Mouse (Mus musculus): ENCODE data around the gene Sfxn5. TPM values are rescaled to one million over a fixed set of nuclear protein-coding genes. Genes with fewer than 3 reads are reported as not detected.

The Sfxn5 gene
- polyA plus RNA-seq, 1 experiment, result 3.5 TPM

DNA sequence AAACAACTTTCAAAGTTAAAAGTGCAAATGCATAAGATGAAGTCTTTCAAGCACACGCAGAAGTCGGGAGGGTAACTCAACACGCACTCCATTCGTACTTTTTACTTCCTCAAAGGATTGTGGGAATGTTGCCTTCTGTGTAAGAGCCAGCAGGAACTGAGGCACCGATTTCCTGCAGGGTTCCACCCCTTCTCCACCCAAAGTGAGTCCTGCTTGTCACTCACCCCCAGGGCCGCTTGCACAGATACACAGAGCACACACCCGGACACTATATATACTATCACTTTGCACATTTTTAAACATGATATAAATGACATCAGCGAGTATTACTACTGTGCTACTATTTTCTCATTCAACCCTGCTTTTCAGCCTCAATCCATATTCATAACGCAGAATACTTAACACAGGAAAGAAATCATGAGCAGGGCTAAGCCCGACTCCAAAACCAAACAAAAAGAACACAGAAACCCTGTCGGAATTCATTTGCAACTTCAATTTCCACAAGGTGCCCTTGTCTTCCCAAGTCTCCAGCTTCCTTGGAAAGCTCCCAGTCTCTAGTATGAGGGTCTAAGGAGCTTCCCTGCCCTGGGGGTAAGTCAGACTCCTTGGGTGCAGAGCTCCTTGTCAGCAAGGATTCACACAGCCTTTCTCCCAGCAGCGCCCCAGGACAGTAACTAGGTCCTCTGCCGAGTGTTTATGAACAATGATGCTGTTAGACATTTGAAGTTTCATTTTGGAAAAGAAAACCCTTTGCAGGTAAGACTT is 46.8 kb downstream of the Sfxn5 start:
- H3K4me1 ChIP-seq (ENCODE audit: control insufficient read depth, insufficient read depth, insufficient read length), result no peaks in the 10 kb centered on the region
- DNase-seq (ENCODE audit: low read depth in 1 of 2, low spot score in 2 of 2), result no peak
- H3K4me3 ChIP-seq (ENCODE audit: extremely low read depth, insufficient read depth, insufficient read length), result no peak overlapping the region
- no peak for TF ChIP-seq POLR2A (IDR thresholded peaks at IDR 0.05; ENCODE audit: low read depth, low read length)
- WGBS, result 86% methylated on average over 13 of the region's 13 CpGs
- no peaks in the 10 kb centered on the region for H3K36me3 ChIP-seq (ENCODE audit: control insufficient read depth, insufficient read depth, low read length)
- H3K27ac ChIP-seq (ENCODE audit: insufficient read depth, low read length), result no peak overlapping the region
- H3K27me3 ChIP-seq (ENCODE audit: control insufficient read depth, insufficient read depth, low read length), result no peaks in the 10 kb centered on the region

DNA sequence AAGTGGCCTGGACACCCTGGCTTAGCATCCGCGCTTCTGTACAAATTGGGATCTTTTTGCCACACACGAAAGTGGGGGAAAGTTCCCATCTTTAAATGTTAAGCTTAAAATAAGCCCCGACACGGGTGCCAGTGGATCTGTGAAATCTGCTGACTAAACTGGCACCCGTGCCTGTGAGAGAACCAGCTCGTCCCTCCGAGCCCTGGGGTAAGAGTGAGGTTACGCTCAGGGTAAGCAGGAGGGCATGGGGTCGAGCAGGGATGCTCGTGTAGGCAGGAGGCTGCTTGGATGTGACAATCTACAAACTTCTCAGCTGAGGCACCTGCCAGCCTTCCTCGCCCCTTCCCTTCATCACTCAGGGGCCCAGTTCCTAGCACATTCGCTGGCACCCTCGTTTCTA is 52.4 kb downstream of the Sfxn5 start:
- H3K4me3 ChIP-seq (ENCODE audit: extremely low read depth, insufficient read depth, insufficient read length), result no peak overlapping the region
- H3K27me3 ChIP-seq (ENCODE audit: control insufficient read depth, insufficient read depth, low read length), result no peaks in the 10 kb centered on the region
- H3K36me3 ChIP-seq (ENCODE audit: control insufficient read depth, insufficient read depth, low read length), result no peaks in the 10 kb centered on the region
- no peak for DNase-seq (ENCODE audit: low read depth in 1 of 2, low spot score in 2 of 2)
- WGBS, result 82% methylated on average over 14 of the region's 14 CpGs
- TF ChIP-seq CTCF (IDR thresholded peaks at IDR 0.05; ENCODE audit: extremely low read depth, insufficient read depth, insufficient read length, insufficient replicate concordance) (no peak), POLR2A (IDR thresholded peaks at IDR 0.05; ENCODE audit: low read depth, low read length) (no peak)
- no peak overlapping the region for H3K27ac ChIP-seq (ENCODE audit: insufficient read depth, low read length)
- no peaks in the 10 kb centered on the region for H3K4me1 ChIP-seq (ENCODE audit: control insufficient read depth, insufficient read depth, insufficient read length)

- Histone ChIP-seq H3K4me1 (ENCODE audit: control insufficient read depth, insufficient read depth, insufficient read length) (no peaks in the 10 kb centered on the region), H3K27me3 (ENCODE audit: control insufficient read depth, insufficient read depth, low read length) (no peaks in the 10 kb centered on the region), H3K27ac (ENCODE audit: insufficient read depth, low read length) (no peak overlapping the region), H3K4me3 (ENCODE audit: extremely low read depth, insufficient read depth, insufficient read length) (no peak overlapping the region), H3K36me3 (ENCODE audit: control insufficient read depth, insufficient read depth, low read length) (no peaks in the 10 kb centered on the region)
- WGBS, result 68% methylated on average over 8 of the region's 8 CpGs
- no peak for TF ChIP-seq POLR2A (IDR thresholded peaks at IDR 0.05; ENCODE audit: low read depth, low read length)
- no peak for TF ChIP-seq CTCF (IDR thresholded peaks at IDR 0.05; ENCODE audit: extremely low read depth, insufficient read depth, insufficient read length, insufficient replicate concordance)
- no peak for DNase-seq (ENCODE audit: low read depth in 1 of 2, low spot score in 2 of 2)
Observed at GRCm38 (mm10) chr6:85276571-85276970, 56.7 kb downstream of the Sfxn5 start.

GRCm38 (mm10) chr6:85272436-85272835 is 60.8 kb downstream of the Sfxn5 start:
- Histone ChIP-seq H3K27me3 (ENCODE audit: control insufficient read depth, insufficient read depth, low read length) (no peaks in the 10 kb centered on the region), H3K4me3 (ENCODE audit: extremely low read depth, insufficient read depth, insufficient read length) (no peak overlapping the region), H3K4me1 (ENCODE audit: control insufficient read depth, insufficient read depth, insufficient read length) (no peaks in the 10 kb centered on the region), H3K36me3 (ENCODE audit: control insufficient read depth, insufficient read depth, low read length) (no peaks in the 10 kb centered on the region), H3K27ac (ENCODE audit: insufficient read depth, low read length) (no peak overlapping the region)
- TF ChIP-seq POLR2A (IDR thresholded peaks at IDR 0.05; ENCODE audit: low read depth, low read length) (no peak), CTCF (IDR thresholded peaks at IDR 0.05; ENCODE audit: extremely low read depth, insufficient read depth, insufficient read length, insufficient replicate concordance) (no peak)
- 90% methylated on average over 9 of the region's 9 CpGs for WGBS
- DNase-seq (ENCODE audit: low read depth in 1 of 2, low spot score in 2 of 2), result no peak

DNA sequence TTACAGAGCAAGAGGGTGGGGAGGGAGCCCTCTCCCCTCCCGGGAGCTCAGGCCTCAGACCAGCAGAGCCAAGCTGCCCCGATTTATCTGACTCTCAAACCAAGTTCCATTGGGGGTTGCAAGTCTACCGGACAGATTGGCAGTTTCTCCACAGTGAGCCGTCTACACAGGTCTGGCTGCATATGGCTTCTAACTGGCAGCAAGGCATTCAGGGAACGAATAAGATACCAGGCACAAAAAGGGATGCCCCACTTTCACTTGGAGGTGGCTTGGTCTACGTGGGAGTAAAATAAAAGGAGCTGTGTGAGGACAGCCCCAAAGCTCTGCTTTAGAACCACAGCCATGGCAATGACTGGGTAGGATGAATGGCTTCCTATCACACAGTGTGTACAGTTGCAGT is 67.2 kb downstream of the Sfxn5 start:
- Histone ChIP-seq H3K27ac (ENCODE audit: insufficient read depth, low read length) (no peak overlapping the region), H3K4me1 (ENCODE audit: control insufficient read depth, insufficient read depth, insufficient read length) (no peaks in the 10 kb centered on the region), H3K4me3 (ENCODE audit: extremely low read depth, insufficient read depth, insufficient read length) (no peak overlapping the region), H3K36me3 (ENCODE audit: control insufficient read depth, insufficient read depth, low read length) (no peaks in the 10 kb centered on the region), H3K27me3 (ENCODE audit: control insufficient read depth, insufficient read depth, low read length) (no peaks in the 10 kb centered on the region)
- TF ChIP-seq CTCF (IDR thresholded peaks at IDR 0.05; ENCODE audit: extremely low read depth, insufficient read depth, insufficient read length, insufficient replicate concordance) (no peak), POLR2A (IDR thresholded peaks at IDR 0.05; ENCODE audit: low read depth, low read length) (no peak)
- DNase-seq (ENCODE audit: low read depth in 1 of 2, low spot score in 2 of 2), result no peak
- WGBS, result 79% methylated on average over 6 of the region's 6 CpGs

GRCm38 (mm10) chr6:85264982-85265518 is 68.2 kb downstream of the Sfxn5 start:
- TF ChIP-seq POLR2A (IDR thresholded peaks at IDR 0.05; ENCODE audit: low read depth, low read length), result no peak
- no peak for TF ChIP-seq CTCF (IDR thresholded peaks at IDR 0.05; ENCODE audit: extremely low read depth, insufficient read depth, insufficient read length, insufficient replicate concordance)
- no peak overlapping the region for H3K4me3 ChIP-seq (ENCODE audit: extremely low read depth, insufficient read depth, insufficient read length)
- DNase-seq (ENCODE audit: low read depth in 1 of 2, low spot score in 2 of 2), result no peak
- WGBS, result 79% methylated on average over 15 of the region's 15 CpGs
- no peak overlapping the region for H3K27ac ChIP-seq (ENCODE audit: insufficient read depth, low read length)
- no peaks in the 10 kb centered on the region for H3K27me3 ChIP-seq (ENCODE audit: control insufficient read depth, insufficient read depth, low read length)
- H3K4me1 ChIP-seq (ENCODE audit: control insufficient read depth, insufficient read depth, insufficient read length), result no peaks in the 10 kb centered on the region
- H3K36me3 ChIP-seq (ENCODE audit: control insufficient read depth, insufficient read depth, low read length), result no peaks in the 10 kb centered on the region

GRCm38 (mm10) chr6:85262865-85263515 is 70.2 kb downstream of the Sfxn5 start:
- no peak for TF ChIP-seq POLR2A (IDR thresholded peaks at IDR 0.05; ENCODE audit: low read depth, low read length)
- TF ChIP-seq CTCF (IDR thresholded peaks at IDR 0.05; ENCODE audit: extremely low read depth, insufficient read depth, insufficient read length, insufficient replicate concordance), result peak; percentile 23; the same call in 1 of the 2 replicates
- Histone ChIP-seq H3K4me3 (ENCODE audit: extremely low read depth, insufficient read depth, insufficient read length) (no peak overlapping the region), H3K4me1 (ENCODE audit: control insufficient read depth, insufficient read depth, insufficient read length) (no peaks in the 10 kb centered on the region), H3K36me3 (ENCODE audit: control insufficient read depth, insufficient read depth, low read length) (no peaks in the 10 kb centered on the region), H3K27me3 (ENCODE audit: control insufficient read depth, insufficient read depth, low read length) (no peaks in the 10 kb centered on the region), H3K27ac (ENCODE audit: insufficient read depth, low read length) (no peak overlapping the region)
- WGBS, result 97% methylated on average over 4 of the region's 4 CpGs
- peak in 1 of 2 experiments; percentile 48 for DNase-seq (ENCODE audit: low read depth in 1 of 2, low spot score in 2 of 2)

All from spleen, adult 2 months (tissue).